Mouse (Mus musculus) embryo, embryonic 11.5 days (tissue): Measurements from ENCODE around the gene Clip4.

Source experiments
- DNase-seq: peaks from one replicate; pipeline ENCODE4 v3.0.0-alpha.2; 2012; ENCODE audit warnings: low read depth, low spot score

Gene Clip4

DNA sequence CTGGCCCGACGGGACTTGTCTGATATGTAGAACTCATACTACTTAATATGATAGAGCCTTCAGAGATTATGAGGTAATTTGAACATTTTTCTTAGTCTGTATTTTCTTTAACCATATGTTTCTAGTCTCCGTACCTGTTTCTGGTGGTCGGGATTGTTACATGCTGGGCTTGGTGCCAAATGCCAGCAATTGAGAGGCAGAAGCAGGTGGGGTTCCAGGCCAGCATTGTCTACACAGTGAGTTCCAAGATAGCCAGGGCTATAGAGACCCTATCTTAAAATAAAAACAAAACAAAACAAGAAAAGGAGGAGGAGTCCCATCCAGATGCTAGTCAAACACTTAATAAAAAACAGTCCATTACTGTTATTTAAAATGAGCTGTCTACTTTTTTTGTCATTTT is 23.3 kb downstream of the Clip4 start:
- no peak for DNase-seq

DNA sequence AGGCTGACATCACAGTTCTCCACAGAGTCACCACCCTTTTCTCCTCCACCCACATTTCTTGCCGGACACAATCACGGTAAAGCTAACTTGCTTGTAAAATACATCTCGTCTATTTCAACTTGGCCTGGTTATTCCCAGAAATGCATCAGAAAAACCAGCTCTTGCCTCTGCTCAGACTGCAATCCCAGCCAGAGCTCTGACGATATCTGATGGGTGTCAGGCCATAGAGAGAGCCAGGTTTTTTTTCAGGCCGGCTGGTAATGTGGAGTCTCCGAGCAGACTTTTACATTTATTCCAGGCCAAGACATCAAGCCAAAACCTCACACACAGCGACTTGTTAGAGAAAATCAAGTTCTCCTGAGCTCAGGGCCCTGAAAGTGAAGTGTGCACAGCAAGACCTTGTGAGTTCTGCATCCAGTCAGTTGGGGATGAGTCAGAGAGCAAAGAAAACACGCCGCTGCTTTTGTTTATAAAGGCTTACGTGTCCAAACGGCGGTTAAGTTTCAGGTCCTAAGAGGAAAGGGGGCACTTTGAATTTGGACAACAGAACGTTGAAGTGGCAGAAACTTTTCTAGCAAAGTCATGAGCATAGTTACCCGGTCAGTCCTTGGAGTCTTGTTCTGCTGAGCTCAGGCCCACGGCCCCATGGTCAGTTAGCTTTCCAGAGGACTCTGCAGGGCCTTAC is 27.4 kb downstream of the Clip4 start:
- no peak for DNase-seq

DNA sequence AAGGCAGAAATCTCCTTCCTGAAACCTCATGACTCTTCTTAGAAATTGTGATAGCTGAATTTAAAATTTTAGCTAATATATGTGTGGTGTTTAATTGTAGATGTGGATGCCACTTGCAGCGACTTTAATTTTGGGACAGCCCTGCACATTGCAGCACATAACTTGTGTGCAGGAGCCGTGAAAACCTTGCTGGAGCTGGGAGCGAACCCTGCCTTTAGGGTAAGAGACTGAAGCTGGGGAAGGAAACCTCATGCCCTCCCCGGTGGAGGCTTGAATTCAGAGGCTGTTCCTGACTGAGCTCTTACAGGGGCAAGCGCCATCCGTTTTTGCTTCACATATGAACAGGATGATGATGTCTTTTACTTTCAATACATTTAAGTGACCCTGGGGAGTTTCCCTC is 35.2 kb downstream of the Clip4 start:
- no peak for DNase-seq

DNA sequence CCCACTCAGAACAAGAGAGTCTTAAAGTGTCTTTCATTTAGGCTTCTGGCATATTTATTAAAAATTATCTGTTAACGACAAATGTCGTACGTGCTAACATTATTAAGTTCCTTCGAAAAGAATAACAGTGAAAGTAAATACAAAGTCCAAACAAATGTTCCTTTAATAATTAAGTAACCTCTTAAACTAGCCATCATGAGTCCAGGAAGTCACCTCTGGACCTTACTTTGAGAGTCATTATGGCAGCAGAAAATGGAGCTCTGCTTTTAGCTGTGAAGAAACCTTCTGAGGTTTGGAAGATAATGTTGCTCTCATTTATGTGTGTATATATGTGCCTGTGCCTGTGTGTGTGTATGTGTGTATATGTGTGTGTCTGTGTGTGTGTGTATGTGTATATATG is 35.6 kb downstream of the Clip4 start:
- no peak for DNase-seq

DNA sequence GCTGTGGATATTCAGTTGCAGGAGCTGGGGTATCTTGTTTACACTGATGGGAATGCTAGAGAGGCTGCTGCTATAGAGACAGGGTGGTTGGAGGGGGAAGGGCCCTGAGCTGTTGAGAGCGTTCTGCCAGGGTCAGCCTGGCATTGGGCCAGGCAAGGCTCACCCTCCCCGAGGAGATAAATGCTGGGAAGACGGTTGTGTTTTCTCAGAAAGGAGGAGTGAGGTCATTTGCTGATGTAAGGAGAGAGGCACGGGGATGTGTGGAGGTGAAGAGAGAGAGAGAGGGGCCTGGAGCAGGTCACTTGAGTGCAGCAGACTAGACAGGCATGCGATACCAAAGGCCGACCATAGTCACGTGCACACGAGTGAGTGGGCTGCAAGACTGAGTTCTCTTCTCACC is 42.8 kb downstream of the Clip4 start:
- DNase-seq: no peak

DNA sequence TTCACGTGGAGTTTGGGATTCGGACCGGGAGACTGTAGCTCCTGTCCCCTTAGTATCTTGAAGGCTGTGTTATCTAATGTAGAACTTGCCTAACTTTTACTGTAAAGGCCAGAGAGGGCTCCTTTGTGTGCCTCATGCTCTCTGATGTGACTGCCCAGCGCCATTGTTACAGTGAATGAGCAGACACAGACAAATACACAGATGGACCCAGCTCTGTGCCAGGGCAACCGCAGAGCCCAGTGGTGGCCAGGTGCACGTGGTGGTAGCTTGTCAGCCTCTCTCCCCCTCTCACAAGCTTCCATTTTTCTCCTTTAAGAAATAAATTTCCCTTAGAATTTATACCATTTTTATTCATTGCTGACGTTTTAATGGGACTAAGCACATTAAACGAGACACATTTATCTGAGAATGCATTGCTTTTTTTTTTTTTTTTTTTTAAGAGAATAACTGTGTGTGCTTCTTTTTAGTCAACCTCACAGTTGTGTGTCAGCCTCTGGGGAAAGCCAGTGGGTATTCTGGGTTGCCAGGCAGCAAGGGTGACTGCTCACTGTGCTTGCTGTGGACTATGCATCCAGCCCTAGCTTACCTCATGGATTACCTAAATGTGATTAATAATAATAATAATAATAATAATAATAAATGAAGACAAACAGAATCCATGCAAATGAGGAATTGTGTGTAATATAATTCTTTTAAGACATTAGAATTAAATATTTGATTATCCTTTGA is 48.0 kb downstream of the Clip4 start:
- no peak for DNase-seq

DNA sequence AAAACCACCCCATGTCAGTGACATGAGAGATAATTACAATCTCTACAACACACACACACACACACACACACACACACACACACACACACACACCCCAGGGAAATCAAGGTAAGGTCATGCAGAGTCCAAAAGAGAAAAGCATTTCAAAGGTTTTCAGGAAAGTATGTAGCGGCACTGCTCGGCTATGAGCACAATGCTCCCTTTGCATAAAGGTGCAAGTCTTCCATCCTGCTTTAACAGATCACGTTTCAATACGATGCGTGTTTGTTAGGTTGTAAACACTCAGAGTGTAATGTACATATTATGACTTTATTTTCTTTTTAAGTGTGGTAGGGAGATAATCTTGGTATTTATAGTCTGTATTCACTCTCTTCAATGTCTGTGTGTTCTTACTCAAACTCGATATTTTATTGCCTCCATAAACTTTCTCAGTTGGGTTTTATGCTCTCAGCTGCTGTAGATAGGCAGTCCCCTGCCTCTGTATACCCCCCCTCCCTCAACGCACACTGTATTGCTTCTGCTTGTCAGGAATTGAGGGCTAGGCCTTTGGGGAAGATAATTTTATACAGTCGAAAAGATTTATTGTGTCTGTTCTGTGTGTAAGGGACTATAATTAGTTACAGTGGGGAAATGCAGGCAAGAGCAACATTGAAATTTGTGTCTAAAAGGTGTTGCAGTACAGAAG is 55.5 kb downstream of the Clip4 start:
- no peak for DNase-seq

DNA sequence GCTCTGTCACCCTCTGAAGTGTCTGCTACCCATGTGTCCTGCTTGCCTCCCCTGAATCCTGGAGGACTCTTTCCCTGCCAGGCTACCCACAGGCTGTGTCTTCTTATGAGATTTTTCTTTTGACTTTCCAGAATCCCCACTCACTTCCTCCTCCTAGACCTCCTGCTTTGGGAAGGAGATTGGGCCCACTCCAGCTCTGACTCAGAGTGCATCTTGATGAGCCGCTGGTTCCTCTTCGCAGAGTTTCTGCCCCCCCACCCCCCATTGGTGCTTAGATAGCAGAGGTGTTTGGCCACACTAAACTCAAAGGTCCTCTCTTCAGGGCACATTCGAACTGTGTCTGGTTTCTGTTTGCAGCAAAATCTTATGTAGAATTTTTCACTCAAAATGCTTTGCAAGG is 58.3 kb downstream of the Clip4 start:
- no peak for DNase-seq

DNA sequence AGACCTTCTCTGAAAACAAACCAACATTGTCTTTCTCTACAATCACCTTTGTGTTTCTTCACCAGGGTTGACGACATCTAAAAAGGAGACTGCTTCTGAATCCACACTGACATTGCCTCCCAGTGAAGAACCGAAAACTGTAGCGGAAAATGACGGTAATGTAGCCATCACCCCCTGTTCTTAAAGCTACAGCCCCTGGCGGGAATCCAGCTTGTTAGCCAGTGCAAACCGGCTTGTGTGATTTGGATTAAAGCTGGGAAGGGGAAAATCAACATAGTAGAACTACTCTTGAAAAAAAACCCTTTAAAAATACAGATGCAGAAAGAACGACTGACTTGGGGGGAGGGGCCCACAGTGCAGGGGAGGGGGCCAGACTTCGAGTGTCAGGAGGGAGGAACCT is 59.4 kb downstream of the Clip4 start:
- no peak for DNase-seq

DNA sequence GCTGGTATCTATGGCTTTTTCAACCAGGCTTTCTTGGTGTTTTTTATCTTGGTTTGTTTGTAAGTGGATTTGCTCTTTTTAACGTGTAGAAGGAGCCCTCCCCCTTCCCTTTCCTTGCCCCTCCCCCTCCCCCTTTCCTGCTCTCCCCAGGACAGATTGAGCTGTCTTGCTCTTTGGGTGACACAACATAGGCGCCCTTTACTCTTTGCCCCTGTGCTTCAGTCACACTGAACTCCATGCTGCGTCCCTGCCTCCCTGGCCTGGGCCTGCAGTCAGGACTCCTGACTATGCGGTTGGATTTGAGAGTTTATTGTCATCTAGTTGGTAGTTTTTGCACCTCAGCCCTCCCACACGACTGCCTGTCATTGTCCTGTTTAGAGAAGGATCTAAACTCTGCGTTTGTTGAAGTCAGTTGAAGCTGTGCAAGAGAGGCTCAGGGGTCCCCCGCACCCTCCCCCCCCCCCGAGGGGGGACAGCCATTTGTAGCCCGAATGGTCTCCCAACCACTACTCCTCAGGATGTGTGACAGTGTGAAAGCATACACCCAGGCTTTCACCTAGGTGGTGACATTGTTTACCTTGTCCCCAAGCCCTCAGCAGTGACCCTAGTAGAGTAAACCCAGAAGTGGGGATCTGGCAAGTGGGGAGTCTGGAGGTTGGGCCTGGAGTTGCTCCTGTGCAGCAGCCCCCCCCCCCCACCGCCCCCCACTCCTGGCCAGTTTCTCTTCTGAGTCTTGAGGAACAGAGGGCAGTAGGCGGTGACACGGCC is 60.6 kb downstream of the Clip4 start:
- no peak for DNase-seq

DNA sequence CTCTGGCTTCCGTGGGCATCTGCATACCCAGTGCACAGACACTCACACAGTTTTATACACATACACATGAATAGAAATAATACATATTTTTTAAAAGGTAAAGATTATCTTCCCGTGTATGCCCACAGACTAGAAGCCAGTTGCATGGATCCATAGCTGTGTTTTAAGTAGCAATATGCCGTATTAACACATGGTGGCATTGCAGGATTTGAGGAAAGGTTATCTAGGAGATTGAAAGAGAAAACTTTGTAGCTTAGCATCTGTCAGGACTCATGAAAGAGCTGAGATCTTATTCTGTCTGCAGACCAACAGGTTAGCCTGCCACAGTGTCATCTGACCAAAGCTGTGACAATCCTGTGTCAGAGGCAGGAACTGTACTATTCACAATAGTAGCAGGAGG is 63.7 kb downstream of the Clip4 start:
- no peak for DNase-seq

DNA sequence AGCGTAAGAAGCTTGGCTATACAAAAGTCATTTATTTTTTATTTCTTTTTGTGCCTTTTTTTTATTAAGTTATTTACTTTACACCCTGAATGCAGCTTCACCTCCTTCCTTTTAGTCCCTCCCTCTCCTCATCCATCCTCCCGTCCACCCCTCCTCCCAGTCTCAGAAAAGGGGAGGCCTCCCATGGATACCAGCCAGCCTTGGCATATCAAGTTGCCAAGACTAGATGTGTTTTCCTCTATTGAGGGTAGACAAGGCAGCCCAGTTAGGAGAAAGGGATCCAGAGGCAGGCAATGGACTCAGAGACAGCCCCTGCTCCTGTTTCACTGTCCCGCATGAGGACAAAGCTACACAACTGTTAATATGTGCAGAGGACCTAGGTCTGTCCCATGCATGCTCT is 93.9 kb downstream of the Clip4 start:
- DNase-seq: no peak

DNA sequence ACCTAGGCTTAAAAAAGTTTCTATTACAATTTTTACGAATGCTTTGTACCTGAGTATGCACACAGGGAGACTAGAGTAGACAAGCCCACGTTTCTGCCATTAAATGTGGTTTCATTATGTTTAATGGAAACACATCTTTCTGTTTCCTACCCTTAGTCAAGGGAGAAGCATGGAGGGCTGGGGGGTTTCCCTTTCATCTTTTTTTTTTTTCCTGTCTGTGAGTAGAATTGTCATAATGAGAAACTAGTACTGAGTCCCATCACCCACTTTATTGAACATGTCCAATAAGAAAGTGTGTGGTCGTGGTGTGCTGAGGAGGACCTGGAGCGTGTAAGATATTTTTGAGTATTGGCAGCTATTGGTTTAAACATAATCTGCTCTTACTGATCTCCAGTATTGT is 94.6 kb downstream of the Clip4 start:
- DNase-seq: no peak

DNA sequence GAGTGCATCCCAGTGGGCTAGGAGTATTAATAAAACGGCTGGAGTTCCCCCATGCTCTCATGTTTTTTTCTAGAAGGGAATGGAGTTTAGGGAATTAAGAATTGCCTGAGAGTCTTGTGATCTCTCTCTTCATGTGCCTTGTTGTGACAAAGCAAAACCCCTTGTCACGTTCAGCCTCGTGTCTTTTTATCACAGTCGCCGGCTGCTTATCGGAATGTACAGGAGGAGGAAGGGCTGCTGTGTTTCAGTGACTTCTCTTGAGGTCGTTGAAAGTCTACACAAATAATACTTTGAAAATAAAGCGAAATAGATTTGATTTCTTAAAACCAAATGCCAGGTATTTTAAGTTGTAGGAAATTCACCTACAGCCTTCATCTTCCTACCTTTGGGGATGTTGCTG is 95.8 kb downstream of the Clip4 start:
- DNase-seq: no peak

DNA sequence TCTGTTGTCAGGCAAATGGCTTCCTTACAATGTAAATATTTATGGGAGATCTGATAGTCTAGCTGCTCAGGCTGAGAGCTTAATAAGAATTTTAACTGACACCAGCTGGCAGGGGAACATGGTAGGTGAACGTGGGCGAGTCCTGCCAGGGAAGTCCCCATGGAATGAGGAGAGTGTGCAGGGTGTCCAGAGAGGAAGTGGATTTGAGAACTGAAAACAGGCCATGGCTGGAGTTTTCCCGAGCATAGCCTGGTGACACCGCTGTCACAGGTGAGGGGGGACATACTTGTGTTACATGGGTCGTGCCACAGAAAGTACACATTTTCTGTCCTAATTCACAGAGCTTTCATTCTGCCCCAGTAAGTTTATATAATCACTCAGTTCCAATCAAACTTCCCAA is 97.2 kb downstream of the Clip4 start:
- DNase-seq: no peak

DNA sequence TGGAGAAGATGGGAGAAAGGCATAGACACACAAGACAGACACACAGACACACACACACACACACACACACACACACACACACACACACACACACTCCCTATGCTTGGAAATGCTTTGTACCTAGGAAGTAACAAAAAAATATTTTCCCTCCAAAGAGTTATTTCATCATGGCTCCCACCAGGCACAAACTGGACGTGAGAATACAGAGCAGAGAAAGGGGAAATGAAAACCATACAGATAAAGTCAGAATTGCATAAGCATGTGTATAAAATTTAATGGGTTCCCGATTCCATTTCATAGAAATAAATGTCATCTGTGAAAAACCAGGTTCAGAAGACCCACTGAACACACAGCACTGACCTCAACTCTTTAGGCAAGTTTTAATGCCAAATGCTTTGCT is 99.6 kb downstream of the Clip4 start:
- DNase-seq: no peak

DNA sequence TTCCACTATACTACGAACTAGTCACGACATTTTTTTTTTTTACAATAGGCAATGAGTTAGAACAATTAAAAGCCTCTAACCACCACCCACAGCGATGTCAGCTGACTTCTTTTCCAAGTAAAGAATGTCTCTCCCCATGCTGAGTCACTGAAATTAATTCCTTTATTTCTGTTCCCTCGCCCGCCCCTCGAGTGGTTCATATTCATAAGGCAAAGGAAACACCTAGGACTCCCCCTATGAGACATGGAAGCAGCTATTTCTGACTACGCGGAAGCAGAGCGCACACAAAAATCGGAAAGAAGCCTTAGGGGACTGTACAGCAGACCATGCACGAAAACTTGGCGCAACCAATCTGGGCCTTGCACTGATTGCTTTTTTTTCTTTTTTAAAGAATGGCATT is 100.6 kb downstream of the Clip4 start:
- no peak for DNase-seq

DNA sequence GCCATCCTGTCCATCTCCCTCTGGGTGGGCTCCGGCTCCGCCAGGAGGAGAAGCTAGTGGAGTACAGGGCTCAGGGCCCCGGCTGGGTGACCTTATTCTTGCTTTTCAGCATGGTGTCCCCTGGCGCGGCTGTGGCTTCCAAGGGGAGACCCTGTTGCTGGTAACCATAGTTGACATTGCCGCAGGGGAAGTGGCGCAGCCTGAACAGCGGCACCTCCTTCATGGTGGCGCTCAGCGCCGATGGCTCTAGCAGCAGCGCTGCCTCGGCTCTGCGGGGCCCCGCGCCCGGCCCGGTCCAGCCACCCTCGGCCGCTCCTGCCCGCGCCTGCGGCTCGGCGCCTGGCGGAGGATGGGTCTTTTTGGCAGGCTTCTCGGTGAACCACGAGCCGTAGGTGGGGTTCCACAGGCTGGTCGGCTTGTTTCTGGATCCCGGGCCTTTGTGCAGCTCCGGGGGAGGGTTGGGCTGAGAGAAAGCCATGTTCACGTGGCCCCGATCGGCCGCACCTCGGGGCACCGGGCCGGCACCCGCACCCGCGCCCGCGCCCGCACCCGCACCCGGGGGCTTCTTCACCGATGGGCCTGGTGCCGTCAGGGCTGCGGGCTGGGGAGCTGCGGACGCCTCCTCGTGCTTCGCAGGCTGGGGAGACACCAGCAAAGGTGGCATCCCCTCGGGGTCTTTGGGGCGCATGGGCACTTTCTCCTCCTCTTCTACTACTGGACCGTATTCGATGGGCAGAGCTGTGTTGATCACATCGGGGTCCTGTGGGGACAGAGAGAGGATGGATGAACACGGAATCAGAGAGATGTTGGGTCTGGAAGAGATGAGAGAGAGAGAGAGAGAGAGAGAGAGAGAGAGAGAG is 101.3 kb downstream of the Clip4 start:
- no peak for DNase-seq

DNA sequence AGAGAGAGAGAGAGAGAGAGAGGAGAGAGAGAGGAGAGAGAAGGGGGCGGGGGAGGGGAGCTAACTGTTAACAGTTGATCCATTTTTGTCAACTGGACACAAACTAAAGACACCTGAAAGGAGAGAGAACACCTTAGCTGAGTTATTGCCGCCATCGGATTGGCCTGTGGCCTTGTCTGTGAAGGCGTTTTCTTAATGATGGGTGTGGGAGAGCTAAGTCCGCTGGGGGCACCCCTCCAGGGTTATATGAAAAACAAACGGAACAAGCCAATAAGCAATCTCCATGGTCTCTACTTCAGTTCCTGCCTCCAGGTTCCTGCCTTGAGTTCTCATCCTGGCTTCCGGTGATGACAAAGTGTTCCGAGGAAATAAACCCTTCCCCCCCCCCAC is 102.0 kb downstream of the Clip4 start:
- no peak for DNase-seq

DNA sequence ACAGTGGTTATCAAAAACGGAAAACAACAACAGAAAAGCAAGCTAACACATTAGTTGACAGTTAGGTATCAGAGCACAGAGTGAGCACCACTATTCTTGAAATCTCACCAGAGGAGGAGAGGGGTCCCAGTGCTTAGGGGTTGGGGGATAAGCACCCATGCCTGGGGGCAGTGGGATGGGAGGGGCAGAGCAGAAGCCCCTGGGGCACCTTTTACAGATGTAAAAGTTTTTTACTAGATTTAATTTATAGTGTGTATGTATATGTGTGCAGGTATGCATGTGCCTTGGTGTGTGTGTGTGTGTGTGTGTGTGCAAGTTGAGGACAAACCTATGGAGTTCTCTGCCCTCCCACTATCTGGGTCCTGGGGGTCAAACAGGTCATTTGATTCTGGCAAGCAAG is 102.4 kb downstream of the Clip4 start:
- no peak for DNase-seq

DNA sequence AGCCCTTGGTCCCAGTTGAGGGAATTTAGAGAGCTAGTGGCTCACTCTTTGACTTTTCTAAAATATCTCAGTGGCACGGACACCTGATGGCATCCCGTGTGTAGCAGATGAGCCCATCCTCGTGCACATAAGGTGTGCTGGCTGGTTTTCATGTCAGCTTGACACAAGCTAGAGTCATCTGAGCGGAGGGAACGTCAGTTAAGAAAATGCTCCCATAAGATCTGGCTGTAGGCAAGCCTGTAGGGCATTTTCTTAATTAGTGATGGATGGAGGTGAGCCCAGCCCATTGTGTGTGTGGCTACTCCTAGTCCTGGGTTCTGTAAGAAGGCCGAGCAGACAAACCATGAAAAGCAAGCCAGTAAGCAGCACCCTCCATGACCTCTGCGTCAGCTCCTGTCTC is 103.7 kb downstream of the Clip4 start:
- DNase-seq: no peak
